Comparison of ENCODE assay signal across 16 mouse cellular contexts in the genomic region with DNA sequence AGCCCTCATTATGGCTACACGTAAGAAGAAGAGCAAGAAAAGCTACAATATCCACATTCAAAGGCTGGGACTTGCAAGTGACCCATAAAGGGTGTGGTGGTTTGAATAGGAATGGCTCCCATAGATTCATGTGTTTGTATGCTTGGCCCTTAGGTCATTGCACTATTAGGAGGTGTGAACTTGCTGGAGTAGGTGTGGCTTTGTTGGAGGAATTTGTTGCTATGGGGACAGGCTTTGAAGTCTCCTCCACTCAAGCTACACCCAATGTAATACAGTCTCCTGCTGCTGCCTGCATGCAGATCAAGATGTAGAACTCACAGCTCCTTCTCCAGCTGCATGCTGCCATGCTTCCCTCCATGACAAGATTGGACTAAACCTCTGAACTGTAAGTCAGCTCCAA.
"Had no signal": no experiment of that assay in that cellular context is flagged by ENCODE, and none has a peak within 500 bp of the region (broad histone marks: within the 10 kb centered on the region; RNA-seq: fewer than 3 reads in every experiment).

No protein-coding gene starts in this region.

- H3K9me3 ChIP-seq: limb, embryonic 10.5 days; liver, embryonic 13.5 days; megakaryocyte, embryonic 14.5 days; midbrain, embryonic 10.5 days; midbrain, embryonic 13.5 days; neural tube, embryonic 13.5 days had no signal

- H3K4me3 ChIP-seq: limb, embryonic 10.5 days; limb, embryonic 13.5 days; liver, embryonic 13.5 days; megakaryocyte, embryonic 14.5 days; midbrain, embryonic 10.5 days; midbrain, embryonic 13.5 days; myocyte; neural tube, embryonic 13.5 days had no signal

- H3K36me3 ChIP-seq: limb, embryonic 10.5 days; limb, embryonic 13.5 days; liver, embryonic 13.5 days; midbrain, embryonic 10.5 days; midbrain, embryonic 13.5 days; neural tube, embryonic 13.5 days had no signal

- H3K4me1 ChIP-seq: limb, embryonic 10.5 days; limb, embryonic 13.5 days; midbrain, embryonic 10.5 days; midbrain, embryonic 13.5 days; neural tube, embryonic 13.5 days had no signal

- H3K4me2 ChIP-seq: limb, embryonic 13.5 days; liver, embryonic 13.5 days; midbrain, embryonic 13.5 days; neural tube, embryonic 13.5 days had no signal

- H3K27ac ChIP-seq: kidney, postnatal 0 days; limb, embryonic 10.5 days; limb, embryonic 13.5 days; liver, embryonic 13.5 days; midbrain, embryonic 10.5 days; midbrain, embryonic 13.5 days; neural tube, embryonic 13.5 days had no signal

- H3K27me3 ChIP-seq: limb, embryonic 13.5 days; liver, embryonic 13.5 days; megakaryocyte, embryonic 14.5 days; midbrain, embryonic 13.5 days; neural tube, embryonic 13.5 days had no signal

- DNase-seq: kidney, adult 2 months; kidney, postnatal 25 days; liver; liver, embryonic 13.5 days; lung, adult 2 months; thymus, adult 18-20 months; thymus, postnatal 4 days had no signal

- H3K9ac ChIP-seq: limb, embryonic 13.5 days; liver, embryonic 13.5 days; midbrain, embryonic 13.5 days; neural tube, embryonic 13.5 days had no signal

- ATAC-seq: midbrain, embryonic 13.5 days; midbrain, embryonic 16.5 days had no signal
